Mouse (Mus musculus) bone marrow macrophage, adult 2 months (primary cell): Measurements from ENCODE around the gene Tm4sf1.

Experiments used
- CTCF ChIP-seq: IDR thresholded peaks from 2 replicates; pipeline ENCODE4 v1.5.1; 2012; ENCODE audit warnings: low read depth, mild to moderate bottlenecking, low read length, moderate library complexity
- POLR2A ChIP-seq: IDR thresholded peaks from 2 replicates; pipeline ENCODE4 v1.6.1; 2012; ENCODE audit warnings: mild to moderate bottlenecking, low read depth, low read length, borderline replicate concordance

GRCm38 (mm10) chr3:57267559-57268173, 34.1 kb downstream of the Tm4sf1 start:
- TF ChIP-seq CTCF (peak; percentile 68; the same call in 1 of the 2 replicates), POLR2A (no peak)
